Mouse (Mus musculus) small intestine, adult 2 months (tissue): ENCODE measurements at regions not wholly inside any gene's neighbourhood (a gene's known extent, or its start where the extent isn't known, plus 50 kb on each side); places are given as distances from the start of the nearest gene placed in this dataset.

Source experiments
- CTCF ChIP-seq: fragments of 200-500 bp; IDR thresholded peaks from 2 replicates; pipeline ENCODE4 v1.5.1; 2012; ENCODE audit warnings: low read depth, mild to moderate bottlenecking, control low read depth, inconsistent platforms, low read length, moderate library complexity, mixed read lengths; ENCODE audit not compliant: insufficient replicate concordance, insufficient read length; ENCODE audit errors: extremely low read depth
- POLR2A ChIP-seq: fragments of 200-500 bp; IDR thresholded peaks from 2 replicates; pipeline ENCODE4 v1.6.1; 2012; ENCODE audit warnings: low read depth, mild to moderate bottlenecking, control low read depth, inconsistent platforms, low read length, moderate library complexity

DNA sequence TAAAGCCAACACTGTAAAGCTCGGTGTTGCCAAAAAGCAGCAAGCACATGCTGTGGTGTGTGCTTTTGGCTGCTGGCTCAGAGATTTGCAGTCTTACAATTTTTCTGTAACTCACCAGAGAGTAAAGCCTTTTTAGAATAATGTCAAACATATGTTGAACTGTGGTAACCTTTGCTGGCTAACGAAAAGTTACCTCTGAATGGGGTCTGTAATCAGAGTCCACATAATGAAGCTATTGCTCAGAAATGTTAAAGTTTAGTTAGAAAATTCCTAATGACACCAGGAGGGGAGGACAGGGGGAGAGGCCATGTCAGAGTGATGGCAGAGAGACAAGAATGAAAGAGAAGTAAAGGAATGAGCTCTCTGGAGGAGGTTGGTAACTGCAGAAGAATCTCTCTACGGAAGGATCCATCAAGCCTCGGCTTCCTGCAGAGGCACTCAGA lies 103.1 kb upstream of the Marcks start:
- TF ChIP-seq CTCF (no peak), POLR2A (no peak)
